Mouse (Mus musculus) thymus, postnatal 0 days (tissue): ENCODE results near the gene Psmb8. TPM values are rescaled to one million over a fixed set of nuclear protein-coding genes. Genes with fewer than 3 reads are reported as not detected.

Experiments used
- DNase-seq: peaks from one replicate; pipeline ENCODE4 v3.0.0-alpha.2; 2015; ENCODE audit warnings: low spot score
- polyA plus RNA-seq: library from polyadenylated mRNA; unstranded; fragments of >200 nt; fragmentation: Nextera tagmentation; extraction: Ambion mirVana; gene quantifications from 2 replicates; pipeline ENCODE4 v1.2.1, GENCODE M21; 2015

Psmb8 gene
- polyA plus RNA-seq, 1 experiment from 2014 or later, result 899 TPM

DNA sequence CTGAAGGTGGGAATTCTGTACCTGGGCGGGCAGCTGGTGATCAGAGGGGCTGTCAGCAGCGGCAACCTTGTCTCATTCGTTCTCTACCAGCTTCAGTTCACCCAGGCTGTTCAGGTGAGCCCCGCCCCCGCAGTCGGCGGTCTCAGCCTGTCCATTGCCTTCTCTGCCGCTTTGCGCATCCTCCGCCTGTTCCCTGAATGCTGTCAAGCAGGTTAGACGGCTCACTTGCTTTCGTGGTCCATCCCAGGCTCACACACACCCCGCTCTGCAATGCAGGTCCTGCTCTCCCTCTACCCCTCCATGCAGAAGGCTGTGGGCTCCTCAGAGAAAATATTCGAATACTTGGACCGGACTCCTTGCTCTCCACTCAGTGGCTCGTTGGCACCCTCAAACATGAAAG is 4.7 kb upstream of the Psmb8 start:
- DNase-seq, result no peak

- DNase-seq, result no peak
Measured at GRCm38 (mm10) chr17:34193468-34193867, 4.1 kb upstream of the Psmb8 start.

DNA sequence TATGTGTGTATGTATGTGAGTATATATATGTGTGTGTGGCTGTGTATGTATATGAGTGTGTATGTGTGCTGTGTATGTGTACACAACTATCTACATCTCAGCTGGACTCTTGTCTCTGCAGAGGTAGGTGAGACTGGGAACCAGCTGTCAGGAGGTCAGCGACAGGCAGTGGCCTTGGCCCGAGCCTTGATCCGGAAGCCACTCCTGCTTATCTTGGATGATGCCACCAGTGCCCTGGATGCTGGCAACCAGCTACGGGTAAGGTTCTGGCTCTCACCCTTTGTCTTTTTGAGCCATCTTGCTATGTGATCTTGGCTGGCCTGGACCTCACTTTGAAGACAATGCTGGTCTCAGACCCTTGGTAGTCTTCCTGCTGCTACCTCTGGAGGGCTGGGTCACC is 2.8 kb upstream of the Psmb8 start:
- DNase-seq, result no peak

- peak; percentile 89 for DNase-seq
Measured at GRCm38 (mm10) chr17:34196491-34196890, 1.0 kb upstream of the Psmb8 start.

DNA sequence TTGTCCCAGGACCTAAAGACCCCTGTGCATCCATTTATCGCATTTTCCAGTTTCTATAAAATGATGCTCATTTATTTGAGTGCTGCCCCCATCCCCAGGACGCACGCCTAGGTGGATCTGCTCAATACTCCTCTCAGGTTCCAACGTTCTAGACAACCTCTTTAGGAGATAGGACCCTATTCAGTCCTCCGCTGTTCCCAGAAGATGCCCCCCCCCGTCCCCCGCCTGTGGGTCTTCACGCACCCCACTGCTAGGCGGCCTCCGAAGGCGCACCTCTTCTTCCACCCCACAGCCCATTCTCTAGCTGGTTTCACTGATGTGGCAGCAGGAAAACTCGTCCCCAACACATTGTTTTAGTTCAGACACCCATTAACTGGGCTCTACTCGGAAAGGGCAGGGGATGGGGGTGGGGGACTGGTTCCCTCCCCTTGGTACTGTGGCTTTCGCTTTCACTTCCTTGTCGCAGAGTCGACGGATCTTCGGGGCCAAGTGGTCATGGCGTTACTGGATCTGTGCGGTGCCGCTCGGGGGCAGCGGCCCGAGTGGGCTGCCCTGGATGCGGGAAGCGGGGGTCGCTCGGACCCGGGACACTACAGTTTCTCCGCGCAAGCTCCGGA is 491 bp downstream of the Psmb8 start:
- peak; percentile 76 for DNase-seq

- no peak for DNase-seq
Measured at GRCm38 (mm10) chr17:34198521-34198912, 996 bp downstream of the Psmb8 start.

DNA sequence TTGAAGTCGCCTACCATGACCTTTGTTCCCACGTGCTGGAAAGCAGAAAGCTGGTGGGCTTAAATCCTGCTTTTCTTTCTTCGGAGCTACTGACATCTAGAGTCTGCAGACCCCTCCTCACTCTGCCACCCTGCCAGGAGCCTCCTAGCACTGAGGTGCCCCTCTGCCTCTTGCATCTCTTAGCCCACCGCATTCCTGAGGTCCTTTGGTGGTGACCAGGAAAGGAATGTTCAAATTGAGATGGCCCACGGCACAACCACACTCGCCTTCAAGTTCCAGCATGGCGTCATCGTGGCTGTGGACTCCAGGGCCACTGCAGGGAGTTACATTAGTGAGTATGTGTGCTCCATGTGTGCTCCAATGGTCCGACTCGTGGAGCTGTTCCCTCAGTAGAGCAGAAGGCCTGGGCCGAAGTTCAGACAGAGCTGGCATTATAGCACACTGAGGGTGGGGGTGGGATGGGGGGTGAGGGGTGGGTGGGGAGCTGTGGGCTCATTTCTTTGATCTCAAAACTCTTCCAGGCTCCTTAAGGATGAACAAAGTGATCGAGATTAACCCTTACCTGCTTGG is 1.6 kb downstream of the Psmb8 start:
- DNase-seq, result no peak

- no peak for DNase-seq
Measured at GRCm38 (mm10) chr17:34200047-34200446, 2.5 kb downstream of the Psmb8 start.

DNA sequence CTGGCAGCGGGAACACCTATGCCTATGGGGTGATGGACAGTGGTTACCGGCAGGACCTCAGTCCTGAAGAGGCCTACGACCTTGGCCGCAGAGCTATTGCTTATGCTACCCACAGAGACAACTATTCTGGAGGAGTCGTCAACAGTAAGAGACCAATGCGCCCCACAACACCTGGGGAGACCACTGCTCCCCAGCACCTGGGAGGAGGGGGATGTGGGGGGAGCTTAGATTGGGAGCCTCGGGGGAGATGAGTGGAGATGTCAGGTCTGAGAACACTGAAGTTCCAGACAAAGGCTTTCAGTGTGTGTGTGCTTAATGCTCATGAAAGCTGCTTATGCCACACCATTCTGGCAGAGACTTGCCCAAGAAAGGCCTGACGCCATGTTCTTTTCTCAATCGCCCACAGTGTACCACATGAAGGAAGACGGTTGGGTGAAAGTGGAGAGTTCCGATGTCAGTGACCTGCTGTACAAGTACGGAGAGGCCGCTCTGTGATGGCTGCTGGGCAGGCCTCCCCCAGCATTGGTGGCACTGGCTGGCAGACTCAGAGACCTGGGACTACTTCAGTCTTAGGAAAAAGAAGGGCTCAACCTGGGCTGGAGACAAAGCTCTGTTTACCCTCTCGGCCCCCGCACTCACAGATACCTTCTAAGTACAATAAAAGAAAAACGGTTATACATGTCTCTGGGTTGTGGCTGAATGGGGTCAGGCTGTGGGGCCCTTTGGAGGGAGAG is 3.4 kb downstream of the Psmb8 start:
- DNase-seq, result peak; percentile 57

DNA sequence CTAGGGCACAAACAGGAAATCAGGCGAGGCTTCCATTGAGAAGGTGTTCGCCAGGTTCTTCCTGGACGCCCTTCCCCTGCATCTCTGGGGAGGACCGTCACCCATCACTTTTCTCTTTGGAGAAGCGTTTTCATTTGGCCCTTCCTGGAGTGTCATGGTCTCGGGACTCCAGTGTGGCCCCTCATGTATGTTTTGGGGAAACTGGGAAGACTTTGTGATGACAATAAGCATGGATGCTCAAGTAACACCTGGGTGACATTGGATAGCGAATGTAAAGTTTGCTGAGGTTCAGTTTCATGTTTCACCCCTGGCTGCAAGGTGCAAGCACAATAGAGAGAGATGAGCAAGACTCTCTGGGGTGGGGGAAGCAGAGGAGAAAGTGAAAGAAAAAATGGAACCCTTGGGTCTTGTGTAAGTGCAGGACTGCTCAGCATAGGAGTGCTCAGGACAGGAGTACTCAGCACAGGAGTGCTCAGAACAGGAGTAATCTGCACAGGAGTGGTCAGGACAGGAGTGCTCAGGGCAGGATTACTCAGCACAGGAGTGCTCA is 4.1 kb downstream of the Psmb8 start:
- peak; percentile 31 for DNase-seq

DNA sequence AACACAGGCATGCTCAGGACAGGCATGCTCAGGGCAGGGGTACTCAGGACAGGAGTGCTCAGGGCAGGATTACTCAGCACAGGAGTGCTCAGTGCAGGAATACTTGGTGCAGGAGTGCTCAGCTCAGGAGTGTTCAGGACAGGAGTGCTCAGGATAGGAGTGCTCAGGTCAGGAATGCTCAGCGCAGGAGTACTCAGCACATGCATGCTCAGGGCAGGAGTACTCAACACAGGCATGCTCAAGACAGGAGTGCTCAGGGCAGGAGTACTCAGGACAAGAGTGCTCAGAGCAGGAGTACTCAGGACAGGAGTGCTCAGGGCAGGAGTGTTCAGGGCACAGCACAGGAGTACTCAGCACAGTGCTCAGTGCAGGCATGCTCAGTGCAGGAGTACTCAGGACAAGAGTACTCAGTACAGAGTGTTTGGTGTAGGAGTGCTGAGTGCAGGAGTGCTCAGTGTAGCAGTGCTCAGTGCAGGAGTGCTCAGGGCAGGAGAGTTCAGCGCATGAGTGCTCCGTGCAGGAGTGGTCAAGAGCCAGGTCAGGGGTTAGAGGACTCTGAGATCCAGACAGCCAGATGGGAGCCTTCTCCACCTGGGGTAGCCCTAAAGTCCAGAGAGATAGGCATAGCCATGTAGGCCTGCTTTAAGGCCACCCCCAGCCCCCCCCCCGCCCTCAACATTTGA is 5.4 kb downstream of the Psmb8 start:
- DNase-seq, result no peak

GRCm38 (mm10) chr17:34203444-34203843 is 5.9 kb downstream of the Psmb8 start, which contains the start of gene Tap2:
Gene Tap2, plus strand, starts transcription at chr17:34203527.
- DNase-seq, result no peak

DNA sequence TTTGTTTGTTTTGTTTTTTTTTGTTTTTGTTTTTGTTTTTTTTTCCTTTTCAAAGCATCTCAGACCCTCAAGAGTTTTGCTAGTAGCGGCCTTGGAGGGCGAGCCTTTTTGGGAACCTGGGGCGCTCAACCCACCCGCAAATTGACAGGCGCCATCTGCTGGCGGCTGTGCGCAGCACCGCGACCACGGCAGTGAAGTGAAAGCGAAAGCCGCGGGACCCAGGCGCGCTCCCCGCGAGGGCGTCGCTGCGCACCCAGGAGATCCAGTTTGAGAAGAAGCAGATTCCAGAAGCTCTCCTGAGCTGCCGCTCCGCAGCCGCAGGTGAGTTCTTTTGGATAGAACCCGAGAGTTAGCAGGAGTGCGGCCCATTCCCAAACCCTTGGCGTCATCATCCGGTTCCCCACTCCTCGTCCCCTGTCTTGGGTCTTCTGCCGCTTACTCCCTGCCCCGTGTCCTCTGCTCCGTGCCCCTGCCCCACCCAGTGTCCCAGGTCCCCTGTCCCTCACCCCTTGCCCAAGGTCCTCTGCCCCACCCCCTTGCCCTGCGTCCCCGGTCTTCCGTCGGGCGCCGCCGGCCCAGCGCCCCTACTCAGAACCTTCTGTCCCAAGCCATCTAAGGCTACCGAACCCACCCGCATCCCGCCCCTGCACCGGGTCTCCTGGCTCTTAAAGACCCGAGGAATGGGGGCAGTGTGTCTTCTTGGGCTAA is 6.9 kb downstream of the Psmb8 start:
- peak; percentile 92 for DNase-seq

- peak; percentile 59 for DNase-seq
Measured at GRCm38 (mm10) chr17:34205021-34205745, 7.7 kb downstream of the Psmb8 start.

- DNase-seq, result peak; percentile 72
Measured at GRCm38 (mm10) chr17:34205746-34206176, 8.2 kb downstream of the Psmb8 start.

- no peak for DNase-seq
Measured at GRCm38 (mm10) chr17:34206731-34207130, 9.2 kb downstream of the Psmb8 start.

DNA sequence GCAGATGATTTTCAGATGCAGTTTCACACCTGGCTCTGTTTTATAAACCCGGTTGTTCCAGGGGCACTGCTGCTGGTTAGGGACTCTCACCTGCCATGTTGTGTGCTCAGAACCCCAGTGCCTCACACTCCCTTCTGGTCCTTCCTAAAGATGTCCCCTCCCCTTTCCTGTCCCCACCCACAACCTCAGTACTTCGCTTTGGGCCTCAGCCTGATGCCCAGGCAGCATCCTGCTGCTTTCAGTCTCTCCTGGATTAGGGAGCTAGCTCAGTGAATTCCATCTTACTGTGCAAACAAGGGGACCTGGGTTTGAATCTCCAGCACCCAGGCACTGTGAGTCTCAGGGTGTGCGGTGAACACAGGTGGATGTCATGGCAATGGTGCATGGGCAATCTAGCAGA is 9.9 kb downstream of the Psmb8 start:
- DNase-seq, result peak; percentile 50

GRCm38 (mm10) chr17:34207866-34208265 is 10.3 kb downstream of the Psmb8 start:
- DNase-seq, result no peak

- no peak for DNase-seq
Measured at GRCm38 (mm10) chr17:34208421-34208820, 10.9 kb downstream of the Psmb8 start.

GRCm38 (mm10) chr17:34209680-34210079 is 12.2 kb downstream of the Psmb8 start:
- no peak for DNase-seq
